Mouse (Mus musculus) neural tube, embryonic 11.5 days (tissue): ENCODE measurements at regions not wholly inside any gene's neighbourhood (a gene's known extent, or its start where the extent isn't known, plus 50 kb on each side); places are given as distances from the start of the nearest gene placed in this dataset.

Experiments
- ATAC-seq: fragments of 200-750 bp; cut with Nextera tagmentation; 2 replicates; pipeline ENCODE4 v1.8.0; 2017; ENCODE audit warnings: moderate number of reproducible peaks, mild to moderate bottlenecking, moderate TSS enrichment, moderate library complexity; ENCODE audit not compliant: insufficient read depth, low FRiP score, low TSS enrichment
- DNase-seq: peaks from one replicate; pipeline ENCODE4 v3.0.0-alpha.2; 2015; ENCODE audit warnings: low spot score
- H3K27ac ChIP-seq: fragments of 300-500 bp; sonication (generic); 2 replicates; pipeline ENCODE4 v1.5.1; 2014; ENCODE audit warnings: low read depth, mild to moderate bottlenecking, low read length
- H3K27me3 ChIP-seq: fragments of 300-500 bp; sonication (generic); 2 replicates; pipeline ENCODE4 v1.6.1; 2014; ENCODE audit warnings: mild to moderate bottlenecking, low read length, mixed read lengths; ENCODE audit not compliant: control insufficient read depth, insufficient read depth
- H3K36me3 ChIP-seq: fragments of 300-500 bp; sonication (generic); 2 replicates; pipeline ENCODE4 v1.6.1; 2014; ENCODE audit warnings: mild to moderate bottlenecking, low read length, moderate library complexity, mixed read lengths; ENCODE audit not compliant: control insufficient read depth, insufficient read depth
- H3K4me1 ChIP-seq: fragments of 300-500 bp; sonication (generic); 2 replicates; pipeline ENCODE4 v1.6.1; 2014; ENCODE audit warnings: low read length, mixed read lengths; ENCODE audit not compliant: control insufficient read depth, insufficient read depth
- H3K4me2 ChIP-seq: fragments of 300-500 bp; sonication (generic); 2 replicates; pipeline ENCODE4 v1.6.1; 2014; ENCODE audit warnings: low read depth, mild to moderate bottlenecking, moderate library complexity
- H3K4me3 ChIP-seq: fragments of 300-500 bp; sonication (generic); 2 replicates; pipeline ENCODE4 v1.5.1; 2014; ENCODE audit warnings: low read depth, low read length
- H3K9ac ChIP-seq: fragments of 300-500 bp; sonication (generic); 2 replicates; pipeline ENCODE4 v1.6.1; 2014; ENCODE audit warnings: mild to moderate bottlenecking, low read length
- H3K9me3 ChIP-seq: fragments of 300-500 bp; sonication (generic); 2 replicates; pipeline ENCODE4 v1.6.1; 2016; ENCODE audit warnings: low read length; ENCODE audit not compliant: control insufficient read depth
- WGBS: fragments of 180-500 bp; shearing (Covaris S2); extraction: QIAGEN DNeasy Blood & Tissue Kit; methylation state at CpG from one replicate; pipeline ENCODE4 v1.1.7; 2014; 5-methylcytosine and 5-hydroxymethylcytosine counted together

- peak overlapping the region; percentile 25; the same call in 1 of the 2 replicates for H3K4me3 ChIP-seq
- peak overlapping the region; percentile 52 for H3K9ac ChIP-seq
- H3K36me3 ChIP-seq, result no peaks in the 10 kb centered on the region
- WGBS, result 30% methylated on average over 10 of the region's 10 CpGs
- no peaks in the 10 kb centered on the region for H3K9me3 ChIP-seq
- 0 out of 2 replicates have a peak, but pooled peaks have one; percentile 29 for ATAC-seq
- H3K27ac ChIP-seq, result peak overlapping the region; percentile 65
- H3K27me3 ChIP-seq, result no peaks in the 10 kb centered on the region
- peak; percentile 36 for DNase-seq
- H3K4me2 ChIP-seq, result peak overlapping the region; percentile 55
- peaks cover 18% of the 10 kb centered on the region; the same call in 1 of the 2 replicates for H3K4me1 ChIP-seq
Observed at GRCm38 (mm10) chr9:40617676-40618062, 52.7 kb upstream of the Gm21915 start.

GRCm38 (mm10) chr9:40617036-40617675 is 53.3 kb upstream of the Gm21915 start:
- Histone ChIP-seq H3K9me3 (no peaks in the 10 kb centered on the region), H3K36me3 (no peaks in the 10 kb centered on the region), H3K4me2 (peak overlapping the region; percentile 55), H3K4me3 (peak overlapping the region; percentile 25), H3K9ac (peak overlapping the region; percentile 52), H3K4me1 (peaks cover 18% of the 10 kb centered on the region; the same call in 1 of the 2 replicates), H3K27ac (peak overlapping the region; percentile 65), H3K27me3 (no peaks in the 10 kb centered on the region)
- ATAC-seq, result peak; percentile 82
- DNase-seq, result peak; percentile 60
- WGBS, result 2% methylated on average over 20 of the region's 20 CpGs

- peak overlapping the region; percentile 25 for H3K4me3 ChIP-seq
- H3K9ac ChIP-seq, result peak overlapping the region; percentile 52
- peaks cover 18% of the 10 kb centered on the region; the same call in 1 of the 2 replicates for H3K4me1 ChIP-seq
- H3K27ac ChIP-seq, result peak overlapping the region; percentile 65
- H3K9me3 ChIP-seq, result no peaks in the 10 kb centered on the region
- peak overlapping the region; percentile 55 for H3K4me2 ChIP-seq
- H3K36me3 ChIP-seq, result no peaks in the 10 kb centered on the region
- ATAC-seq (peak; percentile 78), DNase-seq (peak; percentile 86)
- 2% methylated on average over 11 of the region's 11 CpGs for WGBS
- no peaks in the 10 kb centered on the region for H3K27me3 ChIP-seq
Observed at GRCm38 (mm10) chr9:40616426-40617035, 53.9 kb upstream of the Gm21915 start.

GRCm38 (mm10) chr9:40615891-40616290 is 54.5 kb upstream of the Gm21915 start:
- H3K27me3 ChIP-seq, result no peaks in the 10 kb centered on the region
- no peak overlapping the region for H3K4me3 ChIP-seq
- ATAC-seq, result no peak
- no peaks in the 10 kb centered on the region for H3K36me3 ChIP-seq
- no peak overlapping the region for H3K9ac ChIP-seq
- 37% methylated on average over 8 of the region's 8 CpGs for WGBS
- DNase-seq, result no peak
- H3K4me1 ChIP-seq, result peaks cover 18% of the 10 kb centered on the region; the same call in 1 of the 2 replicates
- no peaks in the 10 kb centered on the region for H3K9me3 ChIP-seq
- H3K27ac ChIP-seq, result no peak overlapping the region
- H3K4me2 ChIP-seq, result peak overlapping the region; percentile 55; the same call in 1 of the 2 replicates

- no peak for ATAC-seq
- 79% methylated on average over 5 of the region's 5 CpGs for WGBS
- H3K27ac ChIP-seq, result no peak overlapping the region
Observed at GRCm38 (mm10) chr9:40614071-40614470, 56.3 kb upstream of the Gm21915 start.

GRCm38 (mm10) chr9:40613182-40613581 is 57.2 kb upstream of the Gm21915 start:
- no peaks in the 10 kb centered on the region for H3K9me3 ChIP-seq
- peaks cover 18% of the 10 kb centered on the region; the same call in 1 of the 2 replicates for H3K4me1 ChIP-seq
- no peak overlapping the region for H3K4me3 ChIP-seq
- no peak overlapping the region for H3K9ac ChIP-seq
- H3K27me3 ChIP-seq, result no peaks in the 10 kb centered on the region
- H3K27ac ChIP-seq, result no peak overlapping the region
- H3K4me2 ChIP-seq, result no peak overlapping the region
- ATAC-seq (no peak), DNase-seq (no peak)
- 94% methylated on average over 4 of the region's 4 CpGs for WGBS
- H3K36me3 ChIP-seq, result no peaks in the 10 kb centered on the region

More at GRCm38 (mm10) chr9:40614071-40614470, 56.3 kb upstream of the Gm21915 start:
- Histone ChIP-seq H3K4me3 (no peak overlapping the region), H3K27me3 (no peaks in the 10 kb centered on the region), H3K4me2 (no peak overlapping the region), H3K36me3 (no peaks in the 10 kb centered on the region), H3K4me1 (peaks cover 18% of the 10 kb centered on the region; the same call in 1 of the 2 replicates), H3K9me3 (no peaks in the 10 kb centered on the region), H3K9ac (no peak overlapping the region)
- no peak for DNase-seq

GRCm38 (mm10) chr9:40612755-40613154 is 57.7 kb upstream of the Gm21915 start:
- 100% methylated on average over 1 of the region's 1 CpGs for WGBS
- no peak overlapping the region for H3K4me3 ChIP-seq
- H3K36me3 ChIP-seq, result no peaks in the 10 kb centered on the region
- H3K27ac ChIP-seq, result no peak overlapping the region
- H3K4me1 ChIP-seq, result peaks cover 17% of the 10 kb centered on the region; the same call in 1 of the 2 replicates
- H3K4me2 ChIP-seq, result no peak overlapping the region
- no peak overlapping the region for H3K9ac ChIP-seq
- H3K9me3 ChIP-seq, result no peaks in the 10 kb centered on the region
- no peak for DNase-seq
- ATAC-seq, result no peak
- no peaks in the 10 kb centered on the region for H3K27me3 ChIP-seq

GRCm38 (mm10) chr9:40612312-40612711 is 58.1 kb upstream of the Gm21915 start:
- no peak overlapping the region for H3K4me2 ChIP-seq
- H3K27ac ChIP-seq, result no peak overlapping the region
- no peaks in the 10 kb centered on the region for H3K27me3 ChIP-seq
- H3K9me3 ChIP-seq, result no peaks in the 10 kb centered on the region
- no peak overlapping the region for H3K9ac ChIP-seq
- WGBS, result 89% methylated on average over 4 of the region's 4 CpGs
- no peak for ATAC-seq
- H3K4me1 ChIP-seq, result peaks cover 13% of the 10 kb centered on the region; the same call in 1 of the 2 replicates
- H3K4me3 ChIP-seq, result no peak overlapping the region
- DNase-seq, result no peak
- no peaks in the 10 kb centered on the region for H3K36me3 ChIP-seq
